Mouse (Mus musculus) large intestine, adult 2 months (tissue): ENCODE measurements at regions not wholly inside any gene's neighbourhood (a gene's known extent, or its start where the extent isn't known, plus 50 kb on each side); places are given as distances from the start of the nearest gene placed in this dataset.
A peak's percentile ranks its signal among the peaks of the same experiment; 100 is the strongest.

Source experiments
- DNase-seq: peaks from one replicate; pipeline ENCODE4 v3.0.0-alpha.2; 2012; ENCODE audit warnings: low read depth, low spot score
- WGBS: fragments of 180-500 bp; shearing (Covaris S2); methylation state at CpG from one replicate; pipeline ENCODE4 v1.1.7; 2018; 5-methylcytosine and 5-hydroxymethylcytosine counted together

GRCm38 (mm10) chr5:53329591-53329990 lies 62.7 kb downstream of the Smim20 start:
- DNase-seq: no peak
- WGBS: 93% methylated on average over 2 of the region's 2 CpGs

- no peak for DNase-seq
- 82% methylated on average over 6 of the region's 6 CpGs for WGBS
Measured at GRCm38 (mm10) chr5:53336704-53337103, 69.8 kb downstream of the Smim20 start.

- WGBS: 42% methylated on average over 3 of the region's 3 CpGs
Measured at GRCm38 (mm10) chr5:53337816-53338215, 70.9 kb downstream of the Smim20 start.

GRCm38 (mm10) chr5:53345164-53345563 lies 78.3 kb downstream of the Smim20 start:
- DNase-seq: no peak
- 78% methylated on average over 8 of the region's 8 CpGs for WGBS

More at GRCm38 (mm10) chr5:53337816-53338215, 70.9 kb downstream of the Smim20 start:
- DNase-seq: no peak

GRCm38 (mm10) chr5:53346028-53346427 lies 79.1 kb downstream of the Smim20 start:
- DNase-seq: no peak
- WGBS: 28% methylated on average over 8 of the region's 8 CpGs

GRCm38 (mm10) chr5:53346756-53347155 lies 79.9 kb downstream of the Smim20 start:
- no peak for DNase-seq
- 10% methylated on average over 8 of the region's 8 CpGs for WGBS

GRCm38 (mm10) chr5:53352852-53353251 lies 86.0 kb downstream of the Smim20 start:
- 59% methylated on average over 4 of the region's 4 CpGs for WGBS
- no peak for DNase-seq

- DNase-seq: no peak
- WGBS: 67% methylated on average over 3 of the region's 3 CpGs
Measured at GRCm38 (mm10) chr5:53354296-53354695, 87.4 kb downstream of the Smim20 start.

GRCm38 (mm10) chr5:53355069-53355468 lies 88.2 kb downstream of the Smim20 start:
- DNase-seq: peak; percentile 8
- WGBS: under 1% methylated on average over 6 of the region's 6 CpGs

GRCm38 (mm10) chr5:53357086-53357608 lies 90.3 kb downstream of the Smim20 start:
- WGBS: 49% methylated on average over 7 of the region's 7 CpGs
- DNase-seq: no peak

- no peak for DNase-seq
- WGBS: 47% methylated on average over 4 of the region's 4 CpGs
Measured at GRCm38 (mm10) chr5:53358181-53358580, 91.3 kb downstream of the Smim20 start.

GRCm38 (mm10) chr5:53359887-53360286 lies 93.0 kb downstream of the Smim20 start:
- 85% methylated on average over 12 of the region's 12 CpGs for WGBS
- DNase-seq: no peak

GRCm38 (mm10) chr5:53361295-53361694 lies 94.4 kb downstream of the Smim20 start:
- WGBS: 62% methylated on average over 6 of the region's 6 CpGs

GRCm38 (mm10) chr5:53363898-53364297 lies 97.0 kb downstream of the Smim20 start:
- 80% methylated on average over 8 of the region's 8 CpGs for WGBS
- no peak for DNase-seq

More at GRCm38 (mm10) chr5:53361295-53361694, 94.4 kb downstream of the Smim20 start:
- DNase-seq: no peak

- no peak for DNase-seq
- 74% methylated on average over 6 of the region's 6 CpGs for WGBS
Measured at GRCm38 (mm10) chr5:53366882-53367561, 98.9 kb upstream of the Rbpj start.

GRCm38 (mm10) chr5:53370272-53370671 lies 95.7 kb upstream of the Rbpj start:
- WGBS: 74% methylated on average over 7 of the region's 7 CpGs
- DNase-seq: no peak

GRCm38 (mm10) chr5:53371638-53372037 lies 94.3 kb upstream of the Rbpj start:
- 63% methylated on average over 3 of the region's 3 CpGs for WGBS

GRCm38 (mm10) chr5:53373315-53373714 lies 92.6 kb upstream of the Rbpj start:
- DNase-seq: no peak
- WGBS: 77% methylated on average over 2 of the region's 2 CpGs

More at GRCm38 (mm10) chr5:53371638-53372037, 94.3 kb upstream of the Rbpj start:
- no peak for DNase-seq

- WGBS: 65% methylated on average over 7 of the region's 7 CpGs
- no peak for DNase-seq
Measured at GRCm38 (mm10) chr5:53376856-53377255, 89.1 kb upstream of the Rbpj start.

GRCm38 (mm10) chr5:53377698-53378097 lies 88.3 kb upstream of the Rbpj start:
- no peak for DNase-seq
- WGBS: 89% methylated on average over 2 of the region's 2 CpGs

- DNase-seq: no peak
Measured at GRCm38 (mm10) chr5:53378106-53378505, 87.8 kb upstream of the Rbpj start.
